Mouse (Mus musculus): ENCODE results near the gene Mrtfb. TPM values are rescaled to one million over a fixed set of nuclear protein-coding genes. Genes with fewer than 3 reads are reported as not detected.

Mrtfb gene
- polyA plus RNA-seq, 2 experiments = 1.1 to 3.3 TPM

- no peaks in the 10 kb centered on the region for H3K27me3 ChIP-seq (ENCODE audit: control insufficient read depth, insufficient read depth, low read length)
- no peak for DNase-seq (ENCODE audit: low read depth in 3 of 3, low spot score in 3 of 3)
- H3K27ac ChIP-seq = no peak overlapping the region
- TF ChIP-seq CTCF (IDR thresholded peaks at IDR 0.05; ENCODE audit: low read depth) (no peak), EP300 (IDR thresholded peaks at IDR 0.05; ENCODE audit: low read depth) (no peak)
- peaks cover 4% of the 10 kb centered on the region; the same call in 1 of the 2 replicates for H3K36me3 ChIP-seq (replicated peaks; ENCODE audit: control insufficient read depth, insufficient read depth, low read depth)
- H3K9me3 ChIP-seq (ENCODE audit: control insufficient read depth, low read length) = no peaks in the 10 kb centered on the region
- ATAC-seq (ENCODE audit: insufficient read depth) = no peak
- H3K4me3 ChIP-seq (ENCODE audit: insufficient read depth in 1 of 2, low read depth in 2 of 2, low read length in 2 of 2) = no peak overlapping the region
- peaks cover 0 to 5% of the 10 kb centered on the region in 2 experiments; a peak in 1 of 4 replicates for H3K4me1 ChIP-seq (replicated peaks; ENCODE audit: control insufficient read depth in 2 of 2, insufficient read depth in 2 of 2, low read length in 1 of 2)
- no peak overlapping the region for H3K9ac ChIP-seq (replicated peaks)
- 61% methylated on average over 7 of the region's 7 CpGs for WGBS (ENCODE audit: insufficient replicate concordance)
- no peak overlapping the region for H3K4me2 ChIP-seq (ENCODE audit: low read depth)
Observed at GRCm38 (mm10) chr16:13414566-13414965, 158.3 kb downstream of the Mrtfb start.

DNA sequence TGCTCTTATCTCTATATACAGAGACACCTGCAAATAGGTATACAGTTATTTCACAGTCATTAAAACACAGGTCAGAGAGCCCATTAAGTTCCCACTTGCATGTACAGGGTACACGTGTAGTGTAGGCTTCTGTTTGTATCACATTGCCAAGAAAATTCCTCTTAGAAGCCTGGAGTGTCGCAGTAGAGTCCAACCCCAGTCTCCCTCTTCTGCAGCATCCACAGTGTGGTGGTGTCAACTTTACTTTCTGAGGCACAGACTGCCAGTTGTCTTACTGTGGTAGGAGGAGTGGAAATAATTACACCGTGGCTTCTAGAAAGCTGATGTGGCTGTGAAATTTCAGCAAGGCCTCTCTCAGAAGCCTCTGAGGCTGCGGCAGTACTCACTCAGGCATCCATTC, 158.7 kb downstream of the Mrtfb start:
- DNase-seq (ENCODE audit: low read depth in 3 of 3, low spot score in 3 of 3) (no peak), ATAC-seq (ENCODE audit: insufficient read depth) (no peak)
- TF ChIP-seq CTCF (IDR thresholded peaks at IDR 0.05; ENCODE audit: low read depth) (no peak), EP300 (IDR thresholded peaks at IDR 0.05; ENCODE audit: low read depth) (no peak)
- no peak overlapping the region for H3K4me2 ChIP-seq (ENCODE audit: low read depth)
- H3K27ac ChIP-seq = no peak overlapping the region
- no peak overlapping the region for H3K9ac ChIP-seq (replicated peaks)
- H3K9me3 ChIP-seq (ENCODE audit: control insufficient read depth, low read length) = no peaks in the 10 kb centered on the region
- peaks cover 4% of the 10 kb centered on the region; the same call in 1 of the 2 replicates for H3K36me3 ChIP-seq (replicated peaks; ENCODE audit: control insufficient read depth, insufficient read depth, low read depth)
- H3K4me1 ChIP-seq (replicated peaks; ENCODE audit: control insufficient read depth in 2 of 2, insufficient read depth in 2 of 2, low read length in 1 of 2) = peaks cover 0 to 5% of the 10 kb centered on the region in 2 experiments; a peak in 1 of 4 replicates
- no peak overlapping the region for H3K4me3 ChIP-seq (ENCODE audit: insufficient read depth in 1 of 2, low read depth in 2 of 2, low read length in 2 of 2)
- WGBS (ENCODE audit: insufficient replicate concordance) = 65% methylated on average over 4 of the region's 4 CpGs
- H3K27me3 ChIP-seq (ENCODE audit: control insufficient read depth, insufficient read depth, low read length) = no peaks in the 10 kb centered on the region

- Histone ChIP-seq H3K27me3 (ENCODE audit: control insufficient read depth, insufficient read depth, low read length) (no peaks in the 10 kb centered on the region), H3K36me3 (replicated peaks; ENCODE audit: control insufficient read depth, insufficient read depth, low read depth) (peaks cover 3% of the 10 kb centered on the region; the same call in 1 of the 2 replicates), H3K4me3 (ENCODE audit: insufficient read depth in 1 of 2, low read depth in 2 of 2, low read length in 2 of 2) (no peak overlapping the region), H3K27ac (no peak overlapping the region), H3K9ac (replicated peaks) (no peak overlapping the region), H3K4me2 (ENCODE audit: low read depth) (no peak overlapping the region), H3K4me1 (replicated peaks; ENCODE audit: control insufficient read depth in 2 of 2, insufficient read depth in 2 of 2, low read length in 1 of 2) (peaks cover 0 to 8% of the 10 kb centered on the region in 2 experiments; a peak in 1 of 4 replicates), H3K9me3 (ENCODE audit: control insufficient read depth, low read length) (no peaks in the 10 kb centered on the region)
- ATAC-seq (ENCODE audit: insufficient read depth) = no peak
- TF ChIP-seq EP300 (IDR thresholded peaks at IDR 0.05; ENCODE audit: low read depth) (no peak), CTCF (IDR thresholded peaks at IDR 0.05; ENCODE audit: low read depth) (no peak)
- no peak for DNase-seq (ENCODE audit: low read depth in 3 of 3, low spot score in 3 of 3)
- WGBS (ENCODE audit: insufficient replicate concordance) = 88% methylated on average over 6 of the region's 6 CpGs
Observed at GRCm38 (mm10) chr16:13415465-13415864, 159.2 kb downstream of the Mrtfb start.

DNA sequence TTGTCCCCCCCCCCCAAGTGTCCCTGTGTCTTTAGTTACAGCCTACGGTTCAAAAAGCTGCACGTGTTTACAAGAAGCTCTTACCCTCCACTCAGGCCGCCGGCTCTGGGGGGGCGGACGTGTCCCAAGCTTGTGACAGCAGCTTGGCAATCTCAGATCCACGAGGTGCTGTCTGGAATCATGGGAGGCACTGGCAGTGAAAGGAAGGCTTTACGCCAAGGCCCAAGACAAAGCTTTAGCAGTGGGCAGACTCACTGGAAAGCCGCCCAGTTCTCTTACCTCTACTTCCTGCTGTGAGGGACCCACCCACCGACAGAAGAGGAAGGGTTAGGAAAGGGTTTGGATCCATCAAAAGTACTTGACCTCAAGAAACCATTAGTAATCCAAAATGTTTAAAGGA, 160.2 kb downstream of the Mrtfb start:
- H3K4me3 ChIP-seq (ENCODE audit: insufficient read depth in 1 of 2, low read depth in 2 of 2, low read length in 2 of 2) = no peak overlapping the region
- no peak for ATAC-seq (ENCODE audit: insufficient read depth)
- no peaks in the 10 kb centered on the region for H3K9me3 ChIP-seq (ENCODE audit: control insufficient read depth, low read length)
- no peak overlapping the region for H3K27ac ChIP-seq
- H3K36me3 ChIP-seq (replicated peaks; ENCODE audit: control insufficient read depth, insufficient read depth, low read depth) = no peaks in the 10 kb centered on the region
- H3K9ac ChIP-seq (replicated peaks) = no peak overlapping the region
- H3K4me2 ChIP-seq (ENCODE audit: low read depth) = no peak overlapping the region
- DNase-seq (ENCODE audit: low read depth in 3 of 3, low spot score in 3 of 3) = no peak
- no peak for TF ChIP-seq EP300 (IDR thresholded peaks at IDR 0.05; ENCODE audit: low read depth)
- TF ChIP-seq CTCF (IDR thresholded peaks at IDR 0.05; ENCODE audit: low read depth) = no peak
- no peaks in the 10 kb centered on the region for H3K27me3 ChIP-seq (ENCODE audit: control insufficient read depth, insufficient read depth, low read length)
- peaks cover 0 to 8% of the 10 kb centered on the region in 2 experiments; a peak in 1 of 4 replicates for H3K4me1 ChIP-seq (replicated peaks; ENCODE audit: control insufficient read depth in 2 of 2, insufficient read depth in 2 of 2, low read length in 1 of 2)
- WGBS (ENCODE audit: insufficient replicate concordance) = 65% methylated on average over 10 of the region's 10 CpGs

DNA sequence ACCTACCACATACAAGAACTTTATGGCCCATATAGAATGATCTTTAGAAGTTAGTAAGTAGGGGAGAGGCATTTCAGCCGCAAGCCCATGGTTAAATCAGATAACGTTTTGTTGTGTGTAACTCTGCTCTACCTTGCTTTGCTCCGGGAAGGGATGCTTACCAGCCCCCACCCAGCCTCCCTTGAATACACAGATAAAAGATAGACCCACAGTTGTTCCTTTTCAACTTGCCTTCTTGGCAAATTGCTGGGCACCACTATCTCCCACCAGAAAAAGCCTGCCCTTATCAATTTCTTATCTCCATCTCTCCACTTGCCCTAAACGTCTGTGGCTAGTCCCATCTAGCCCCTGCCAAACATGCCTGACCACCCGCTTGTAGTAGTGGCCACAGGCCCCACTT, 161.6 kb downstream of the Mrtfb start:
- ATAC-seq (ENCODE audit: insufficient read depth) = peak; percentile 31; the same call in 1 of the 2 replicates
- H3K27me3 ChIP-seq (ENCODE audit: control insufficient read depth, insufficient read depth, low read length) = no peaks in the 10 kb centered on the region
- TF ChIP-seq CTCF (IDR thresholded peaks at IDR 0.05; ENCODE audit: low read depth) (no peak), EP300 (IDR thresholded peaks at IDR 0.05; ENCODE audit: low read depth) (no peak)
- H3K9me3 ChIP-seq (ENCODE audit: control insufficient read depth, low read length) = no peaks in the 10 kb centered on the region
- peaks cover 0 to 8% of the 10 kb centered on the region in 2 experiments; a peak in 1 of 4 replicates for H3K4me1 ChIP-seq (replicated peaks; ENCODE audit: control insufficient read depth in 2 of 2, insufficient read depth in 2 of 2, low read length in 1 of 2)
- H3K9ac ChIP-seq (replicated peaks) = no peak overlapping the region
- no peaks in the 10 kb centered on the region for H3K36me3 ChIP-seq (replicated peaks; ENCODE audit: control insufficient read depth, insufficient read depth, low read depth)
- no peak overlapping the region for H3K4me2 ChIP-seq (ENCODE audit: low read depth)
- DNase-seq (ENCODE audit: low read depth in 3 of 3, low spot score in 3 of 3) = no peak
- no peak overlapping the region for H3K4me3 ChIP-seq (ENCODE audit: insufficient read depth in 1 of 2, low read depth in 2 of 2, low read length in 2 of 2)
- no peak overlapping the region for H3K27ac ChIP-seq
- WGBS (ENCODE audit: insufficient replicate concordance) = 23% methylated on average over 5 of the region's 5 CpGs
